Mouse (Mus musculus) hindbrain, embryonic 16.5 days (tissue): Measurements from ENCODE around the gene 1700010B08Rik. TPM values are rescaled to one million over a fixed set of nuclear protein-coding genes. Genes with fewer than 3 reads are reported as not detected.
A peak's percentile ranks its signal among the peaks of the same experiment; 100 is the strongest.

Source experiments
- ATAC-seq: fragments of 200-750 bp; cut with Nextera tagmentation; 2 replicates; pipeline ENCODE4 v1.8.0; 2017; ENCODE audit warnings: moderate TSS enrichment, moderate library complexity
- H3K27ac ChIP-seq: fragments of 300-500 bp; sonication (generic); 2 replicates; pipeline ENCODE4 v1.5.1; 2014; ENCODE audit warnings: low read depth, mild to moderate bottlenecking, control low read depth, low read length, moderate library complexity
- H3K27me3 ChIP-seq: fragments of 300-500 bp; sonication (generic); replicated peaks from 2 replicates; pipeline ENCODE4 v1.6.1; 2014; ENCODE audit warnings: low read length; ENCODE audit not compliant: control insufficient read depth, insufficient read depth
- H3K36me3 ChIP-seq: fragments of 300-500 bp; sonication (generic); 2 replicates; pipeline ENCODE4 v1.6.1; 2014; ENCODE audit warnings: mild to moderate bottlenecking, low read length, moderate library complexity, mixed read lengths; ENCODE audit not compliant: control insufficient read depth, insufficient read depth
- H3K4me1 ChIP-seq: fragments of 300-500 bp; sonication (generic); 2 replicates; pipeline ENCODE4 v1.6.1; 2014; ENCODE audit warnings: low read depth, low read length; ENCODE audit not compliant: control insufficient read depth, insufficient read depth
- H3K4me2 ChIP-seq: fragments of 300-500 bp; sonication (generic); 2 replicates; pipeline ENCODE4 v1.6.1; 2014; ENCODE audit warnings: mild to moderate bottlenecking, low read length, control low read depth, moderate library complexity
- H3K4me3 ChIP-seq: fragments of 300-500 bp; sonication (generic); 2 replicates; pipeline ENCODE4 v1.5.1; 2014; ENCODE audit warnings: mild to moderate bottlenecking, low read length, control low read depth, moderate library complexity
- H3K9ac ChIP-seq: fragments of 300-500 bp; sonication (generic); 2 replicates; pipeline ENCODE4 v1.6.1; 2014; ENCODE audit warnings: low read depth, mild to moderate bottlenecking, control low read depth, low read length, moderate library complexity
- H3K9me3 ChIP-seq: fragments of 300-500 bp; sonication (generic); 2 replicates; pipeline ENCODE4 v1.6.1; 2014; ENCODE audit warnings: mild to moderate bottlenecking, low read length, moderate library complexity; ENCODE audit not compliant: control insufficient read depth
- WGBS: fragments of 180-500 bp; shearing (Covaris S2); extraction: QIAGEN DNeasy Blood & Tissue Kit; methylation state at CpG from one replicate; pipeline ENCODE4 v1.1.7; 2014; 5-methylcytosine and 5-hydroxymethylcytosine counted together
- polyA plus RNA-seq: library from polyadenylated mRNA; unstranded; fragments of >200 nt; fragmentation: Nextera tagmentation; extraction: Ambion mirVana; gene quantifications from 2 replicates; pipeline ENCODE4 v1.2.1, GENCODE M21; 2015

1700010B08Rik gene
- polyA plus RNA-seq, 1 experiment from 2014 or later = not detected

GRCm38 (mm10) chr2:173730444-173730966 is 11.3 kb downstream of the 1700010B08Rik start:
- H3K9ac ChIP-seq = no peak overlapping the region
- peak; percentile 78 for ATAC-seq
- H3K4me3 ChIP-seq = no peak overlapping the region
- 6% methylated on average over 9 of the region's 9 CpGs for WGBS
- H3K4me2 ChIP-seq = no peak overlapping the region
- H3K27me3 ChIP-seq = no peaks in the 10 kb centered on the region
- no peak overlapping the region for H3K27ac ChIP-seq
- no peaks in the 10 kb centered on the region for H3K9me3 ChIP-seq
- peaks cover 10% of the 10 kb centered on the region for H3K4me1 ChIP-seq
- H3K36me3 ChIP-seq = no peaks in the 10 kb centered on the region

GRCm38 (mm10) chr2:173734426-173734825 is 15.2 kb downstream of the 1700010B08Rik start:
- Histone ChIP-seq H3K27me3 (no peaks in the 10 kb centered on the region), H3K4me1 (peaks cover 21% of the 10 kb centered on the region), H3K9ac (no peak overlapping the region), H3K4me2 (no peak overlapping the region), H3K36me3 (no peaks in the 10 kb centered on the region), H3K4me3 (no peak overlapping the region), H3K9me3 (no peaks in the 10 kb centered on the region), H3K27ac (no peak overlapping the region)
- WGBS = 72% methylated on average over 2 of the region's 2 CpGs
- ATAC-seq = no peak

GRCm38 (mm10) chr2:173737222-173737989 is 18.2 kb downstream of the 1700010B08Rik start, which contains the start of gene Vapb:
Vapb (plus strand) TSS chr2:173737511.
- Histone ChIP-seq H3K9me3 (no peaks in the 10 kb centered on the region), H3K36me3 (no peaks in the 10 kb centered on the region), H3K4me2 (peak within 1 kb of the TSS; percentile 73), H3K4me3 (peak within 1 kb of the TSS; percentile 86), H3K9ac (peak within 1 kb of the TSS; percentile 96), H3K27ac (peak within 1 kb of the TSS; percentile 84), H3K27me3 (no peaks in the 10 kb centered on the region), H3K4me1 (peaks cover 15% of the 10 kb centered on the region)
- ATAC-seq = peak; percentile 98
- WGBS = 1% methylated on average over 51 of the region's 70 CpGs

- Histone ChIP-seq H3K4me1 (peaks cover 21% of the 10 kb centered on the region), H3K27ac (no peak overlapping the region), H3K9ac (peak overlapping the region; percentile 96), H3K9me3 (no peaks in the 10 kb centered on the region), H3K36me3 (no peaks in the 10 kb centered on the region), H3K27me3 (no peaks in the 10 kb centered on the region), H3K4me3 (peak overlapping the region; percentile 86), H3K4me2 (peak overlapping the region; percentile 73)
- ATAC-seq = no peak
- 91% methylated on average over 9 of the region's 9 CpGs for WGBS
These were observed 19.0 kb downstream of the 1700010B08Rik start for GRCm38 (mm10) chr2:173738232-173738631.

GRCm38 (mm10) chr2:173739107-173739506 is 19.9 kb downstream of the 1700010B08Rik start:
- Histone ChIP-seq H3K4me2 (no peak overlapping the region), H3K27me3 (no peaks in the 10 kb centered on the region), H3K27ac (no peak overlapping the region), H3K9ac (no peak overlapping the region), H3K4me3 (no peak overlapping the region), H3K4me1 (peaks cover 21% of the 10 kb centered on the region), H3K9me3 (no peaks in the 10 kb centered on the region), H3K36me3 (no peaks in the 10 kb centered on the region)
- no peak for ATAC-seq
- WGBS = 91% methylated on average over 7 of the region's 7 CpGs

GRCm38 (mm10) chr2:173742090-173742489 is 22.9 kb downstream of the 1700010B08Rik start:
- Histone ChIP-seq H3K4me3 (no peak overlapping the region), H3K9me3 (peaks cover 7% of the 10 kb centered on the region), H3K4me1 (peaks cover 21% of the 10 kb centered on the region), H3K4me2 (no peak overlapping the region), H3K36me3 (peaks cover 5% of the 10 kb centered on the region; the same call in 1 of the 2 replicates), H3K27me3 (no peaks in the 10 kb centered on the region), H3K9ac (no peak overlapping the region), H3K27ac (no peak overlapping the region)
- no peak for ATAC-seq
- WGBS = 60% methylated on average over 13 of the region's 13 CpGs

GRCm38 (mm10) chr2:173742744-173743143 is 23.5 kb downstream of the 1700010B08Rik start:
- Histone ChIP-seq H3K4me2 (no peak overlapping the region), H3K36me3 (peaks cover 5% of the 10 kb centered on the region; the same call in 1 of the 2 replicates), H3K9me3 (peaks cover 10% of the 10 kb centered on the region), H3K27ac (no peak overlapping the region), H3K4me1 (peaks cover 21% of the 10 kb centered on the region), H3K9ac (no peak overlapping the region), H3K4me3 (no peak overlapping the region), H3K27me3 (no peaks in the 10 kb centered on the region)
- no peak for ATAC-seq
- 78% methylated on average over 9 of the region's 9 CpGs for WGBS

GRCm38 (mm10) chr2:173744070-173744815 is 25.0 kb downstream of the 1700010B08Rik start:
- Histone ChIP-seq H3K27ac (no peak overlapping the region), H3K4me2 (no peak overlapping the region), H3K36me3 (peaks cover 5% of the 10 kb centered on the region; the same call in 1 of the 2 replicates), H3K9ac (no peak overlapping the region), H3K9me3 (peaks cover 10% of the 10 kb centered on the region), H3K4me1 (peaks cover 11% of the 10 kb centered on the region), H3K27me3 (no peaks in the 10 kb centered on the region), H3K4me3 (no peak overlapping the region)
- WGBS = 91% methylated on average over 7 of the region's 7 CpGs
- ATAC-seq = no peak
